Mouse (Mus musculus): Measurements from ENCODE around the gene Cdh22.

Cdh22 gene

DNA sequence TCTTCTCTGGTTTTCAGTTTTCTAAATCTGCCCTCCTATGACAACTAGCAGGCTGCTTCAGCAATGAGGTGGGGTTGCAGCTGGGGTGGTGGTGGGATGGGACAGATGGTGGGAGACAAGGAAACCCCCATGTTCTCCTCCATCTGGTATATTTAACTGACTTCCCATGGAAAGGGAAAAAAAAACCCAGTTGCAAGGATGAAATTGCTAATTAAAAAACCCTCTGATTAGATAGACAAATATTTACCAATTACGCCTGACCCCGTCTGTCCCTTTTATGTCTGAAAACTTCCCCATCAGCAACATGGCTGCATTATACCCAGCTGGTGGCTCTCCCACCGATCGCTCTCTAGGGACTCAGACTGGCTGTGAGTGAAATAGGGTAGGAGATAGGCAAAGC lies 148.0 kb downstream of the Cdh22 start:
- DNase-seq (ENCODE audit: low read depth, low spot score), result no peak

DNA sequence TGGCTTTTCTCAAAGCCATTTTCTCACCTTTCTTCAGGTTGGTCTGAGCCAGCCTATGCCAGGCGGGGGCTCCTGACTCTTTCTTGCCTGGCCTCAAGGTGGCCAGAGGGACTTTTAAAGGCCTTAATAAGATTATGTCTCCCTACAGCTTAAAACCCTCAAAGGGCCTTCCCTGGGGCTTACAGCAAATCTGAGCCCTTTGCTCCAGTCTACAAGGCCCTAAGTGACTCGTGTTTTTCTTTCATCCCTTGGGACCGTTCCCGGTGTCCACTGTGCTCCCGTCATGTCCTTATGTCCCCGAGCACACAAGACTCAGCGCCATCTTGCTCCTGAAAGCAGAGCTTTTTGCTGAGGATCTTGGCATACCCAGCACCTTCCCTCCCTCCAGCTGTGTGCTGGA lies 153.4 kb downstream of the Cdh22 start:
- no peak for DNase-seq (ENCODE audit: low read depth, low spot score)

DNA sequence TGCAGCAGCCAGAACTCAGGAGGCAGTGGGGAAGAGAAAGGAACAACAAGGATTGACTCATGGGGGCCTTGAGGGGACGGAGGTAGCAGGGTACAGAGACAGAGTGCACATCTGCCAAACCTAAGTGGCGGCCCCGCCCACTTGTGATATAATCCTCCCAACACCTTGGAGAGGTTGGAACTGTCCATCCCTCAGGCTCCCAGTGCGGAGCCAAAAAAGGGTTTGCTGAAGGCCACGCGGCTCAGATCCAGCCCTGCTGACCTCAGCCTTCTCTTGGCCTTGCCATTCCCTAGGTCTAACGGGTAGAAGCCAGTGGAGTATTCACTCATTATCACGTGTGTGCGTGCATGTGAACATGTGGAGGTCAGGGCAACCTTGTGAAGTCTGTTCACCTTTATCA lies 154.0 kb downstream of the Cdh22 start:
- DNase-seq (ENCODE audit: low read depth, low spot score), result no peak

GRCm38 (mm10) chr2:165078605-165079004 lies 156.0 kb downstream of the Cdh22 start:
- DNase-seq (ENCODE audit: low read depth, low spot score), result no peak

DNA sequence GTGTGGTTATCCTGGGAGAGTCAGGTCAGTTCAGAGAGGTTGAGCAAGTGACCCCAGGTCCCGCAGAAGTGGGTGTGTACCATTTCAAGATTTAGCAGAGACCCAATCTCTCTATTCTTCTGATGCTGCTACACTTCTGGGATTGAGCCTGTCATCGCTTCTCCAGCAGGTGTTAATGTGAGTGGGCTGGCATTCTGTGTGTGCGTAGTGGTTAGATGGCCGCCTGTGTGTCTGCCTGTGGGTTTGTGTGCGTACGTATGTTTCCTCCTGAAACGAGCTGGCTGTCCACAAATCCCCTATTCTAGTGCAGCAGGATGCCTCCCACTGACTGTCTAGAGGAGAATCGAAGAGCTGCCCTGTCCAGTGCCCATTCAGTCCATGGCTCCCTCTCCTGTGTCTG lies 156.6 kb downstream of the Cdh22 start:
- no peak for DNase-seq (ENCODE audit: low read depth, low spot score)

DNA sequence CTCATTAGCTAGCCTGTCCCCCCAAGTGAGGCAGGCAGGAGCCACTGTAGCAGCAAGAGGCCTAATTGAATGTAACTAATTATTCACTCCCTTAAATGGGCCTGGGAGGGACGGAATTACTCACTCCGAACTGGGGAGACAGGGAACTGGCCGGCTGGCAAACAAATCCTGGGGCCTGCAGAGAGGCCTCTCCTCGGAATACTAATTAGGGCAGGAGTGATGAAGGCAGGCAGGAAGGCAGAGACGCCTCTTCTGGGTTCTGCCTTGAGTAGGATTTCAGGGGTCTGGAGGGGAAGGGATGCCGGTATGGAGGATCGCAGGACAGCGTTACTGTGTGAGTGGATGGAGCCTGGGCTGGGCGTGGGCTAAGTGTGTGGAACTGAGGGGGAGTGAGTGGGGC lies 157.6 kb downstream of the Cdh22 start:
- no peak for DNase-seq (ENCODE audit: low read depth, low spot score)

DNA sequence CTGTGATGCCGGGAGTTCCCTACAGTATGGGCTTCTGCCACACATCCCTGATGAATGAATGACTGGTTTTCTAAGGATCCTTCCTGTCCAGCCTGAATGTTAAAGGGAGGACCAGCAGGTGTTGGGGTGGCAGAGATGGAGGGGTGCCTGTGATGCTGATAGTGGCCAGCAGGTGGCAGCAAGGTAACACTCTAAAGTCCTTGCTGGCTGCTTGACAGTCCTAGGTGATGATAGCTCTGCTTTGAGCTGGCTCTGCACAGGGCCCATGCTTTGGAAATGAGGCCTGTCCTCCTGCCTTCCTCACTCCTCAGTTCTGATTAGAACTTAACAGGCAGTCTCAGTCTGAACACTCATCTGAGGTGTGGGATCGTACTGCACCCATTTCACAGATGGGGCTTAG lies 159.7 kb downstream of the Cdh22 start:
- no peak for DNase-seq (ENCODE audit: low read depth, low spot score)

- DNase-seq (ENCODE audit: low read depth, low spot score), result no peak
Observed at GRCm38 (mm10) chr2:165074081-165074884, 160.4 kb downstream of the Cdh22 start.

GRCm38 (mm10) chr2:165073381-165073781 lies 161.3 kb downstream of the Cdh22 start:
- DNase-seq (ENCODE audit: low read depth, low spot score), result no peak

DNA sequence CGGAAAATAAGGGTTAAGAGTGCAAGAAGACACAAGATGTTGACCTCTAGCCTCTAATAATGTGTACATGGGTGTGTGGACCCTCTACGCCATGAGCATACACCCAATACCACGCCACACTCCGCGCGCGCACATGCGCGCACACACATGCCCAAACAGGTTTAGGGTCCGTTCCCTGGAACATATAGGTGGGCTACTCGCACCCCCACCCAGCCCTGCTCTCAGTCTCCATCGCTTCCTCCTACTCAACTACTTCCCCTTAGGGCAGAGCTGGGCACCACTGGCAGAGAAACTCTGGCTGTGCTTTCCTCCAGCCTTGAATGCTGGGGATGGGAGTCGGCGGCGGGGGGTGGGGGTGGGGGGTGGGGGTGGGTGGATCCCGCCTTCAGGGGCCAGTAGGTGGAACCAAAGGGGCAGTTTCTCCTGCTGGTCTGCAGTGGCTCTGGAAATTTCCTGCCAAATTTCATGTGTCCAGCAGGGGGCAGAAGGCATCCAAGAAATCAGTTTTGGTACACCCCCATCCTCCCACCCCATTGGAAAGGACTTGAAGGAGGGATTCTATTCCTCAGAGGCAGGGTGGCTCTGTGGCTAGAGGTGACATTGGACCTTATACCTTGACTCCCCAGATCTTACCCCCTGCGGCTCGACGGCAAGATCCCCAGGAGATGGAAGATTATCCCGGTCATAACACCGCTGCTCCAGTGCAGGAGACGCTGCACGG lies 164.4 kb downstream of the Cdh22 start:
- no peak for DNase-seq (ENCODE audit: low read depth, low spot score)

DNA sequence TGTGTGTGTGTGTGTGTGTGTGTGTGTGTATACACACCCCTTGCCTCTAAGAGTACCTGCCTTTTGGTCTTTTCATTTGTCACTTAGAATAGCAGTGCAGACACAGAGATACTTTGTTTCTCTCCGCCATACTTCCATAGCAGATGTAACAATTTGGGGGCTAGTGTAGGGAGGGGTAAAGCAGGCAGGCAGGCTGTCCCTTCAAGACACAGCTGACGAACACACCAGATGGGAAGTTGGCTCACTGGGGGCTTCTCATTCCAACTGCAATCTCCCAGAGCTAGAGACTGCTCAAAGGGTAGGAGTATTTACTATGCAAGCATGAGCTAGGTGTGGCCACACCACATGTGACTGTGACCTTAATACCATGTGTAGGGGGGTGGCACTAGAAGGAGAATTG lies 165.8 kb downstream of the Cdh22 start:
- no peak for DNase-seq (ENCODE audit: low read depth, low spot score)

DNA sequence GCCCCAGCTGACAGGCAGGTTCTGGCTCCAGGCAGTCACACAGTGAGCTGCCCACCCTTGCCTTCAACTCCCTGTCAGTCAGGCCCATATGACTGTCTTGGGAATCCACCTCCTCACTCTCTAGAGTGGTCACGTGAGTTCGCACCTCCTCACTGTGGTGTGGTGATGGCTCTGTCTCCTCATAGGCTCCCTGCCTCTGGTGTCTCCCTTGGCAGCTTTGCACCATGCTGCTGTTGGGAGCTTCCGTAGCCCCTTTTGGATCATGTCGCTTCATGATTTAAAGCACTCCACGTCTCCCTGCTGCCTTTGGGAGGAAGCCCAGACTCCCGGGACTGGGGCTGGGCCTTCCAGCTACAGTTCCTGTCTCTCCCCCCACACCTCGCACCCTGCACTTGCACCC lies 170.2 kb downstream of the Cdh22 start:
- DNase-seq (ENCODE audit: low read depth, low spot score), result no peak

- no peak for DNase-seq (ENCODE audit: low read depth, low spot score)
Observed at GRCm38 (mm10) chr2:165061638-165062433, 172.8 kb downstream of the Cdh22 start.

Measured in brain, embryonic 18.5 days (tissue).